Mouse (Mus musculus) kidney, postnatal 0 days (tissue): ENCODE data around the gene Plxna1. TPM values are rescaled to one million over a fixed set of nuclear protein-coding genes. Genes with fewer than 3 reads are reported as not detected.

Experiments
- ATAC-seq: fragments of 200-750 bp; cut with Nextera tagmentation; replicated peaks from 2 replicates; pipeline ENCODE4 v1.8.0; 2017; ENCODE audit warnings: low read depth, moderate number of reproducible peaks, moderate TSS enrichment, moderate library complexity; ENCODE audit not compliant: low FRiP score
- DNase-seq: peaks from one replicate; pipeline ENCODE4 v3.0.0-alpha.2; 2016; ENCODE audit warnings: low spot score
- H3K27ac ChIP-seq: fragments of 300-500 bp; sonication (generic); 2 replicates; pipeline ENCODE4 v1.5.1; 2014; ENCODE audit warnings: mild to moderate bottlenecking
- H3K27me3 ChIP-seq: fragments of 300-500 bp; sonication (generic); 2 replicates; pipeline ENCODE4 v1.6.1; 2014; ENCODE audit warnings: low read length, mixed read lengths; ENCODE audit not compliant: insufficient read depth
- H3K36me3 ChIP-seq: fragments of 300-500 bp; sonication (generic); 2 replicates; pipeline ENCODE4 v1.6.1; 2014; ENCODE audit warnings: low read length, mixed read lengths; ENCODE audit not compliant: insufficient read depth
- H3K4me1 ChIP-seq: fragments of 300-500 bp; sonication (generic); replicated peaks from 2 replicates; pipeline ENCODE4 v1.6.1; 2014; ENCODE audit warnings: antibody characterized with exemption, low read length, mixed read lengths; ENCODE audit not compliant: insufficient read depth
- H3K4me2 ChIP-seq: fragments of 300-500 bp; sonication (generic); 2 replicates; pipeline ENCODE4 v1.6.1; 2014; ENCODE audit warnings: mild to moderate bottlenecking, low read length, moderate library complexity, mixed read lengths
- H3K4me3 ChIP-seq: fragments of 300-500 bp; sonication (generic); replicated peaks from 2 replicates; pipeline ENCODE4 v1.5.1; 2014; ENCODE audit warnings: low read depth, low read length
- H3K9ac ChIP-seq: fragments of 300-500 bp; sonication (generic); 2 replicates; pipeline ENCODE4 v1.6.1; 2014; ENCODE audit warnings: low read depth, low read length
- H3K9me3 ChIP-seq: fragments of 300-500 bp; sonication (generic); replicated peaks from 2 replicates; pipeline ENCODE4 v1.6.1; 2016; ENCODE audit warnings: low read length, inconsistent platforms, mixed read lengths
- CTCF ChIP-seq: IDR thresholded peaks from 2 replicates; pipeline ENCODE4 v1.5.1; 2016; ENCODE audit warnings: antibody characterized with exemption, low read depth, mild to moderate bottlenecking, moderate library complexity
- WGBS: fragments of 180-500 bp; shearing (Covaris S2); extraction: QIAGEN DNeasy Blood & Tissue Kit; methylation state at CpG from one replicate; pipeline ENCODE4 v1.1.7; 2014; 5-methylcytosine and 5-hydroxymethylcytosine counted together
- polyA plus RNA-seq: library from polyadenylated mRNA; unstranded; fragments of >200 nt; fragmentation: Nextera tagmentation; extraction: Ambion mirVana; gene quantifications from 2 replicates; pipeline ENCODE4 v1.2.1, GENCODE M21; 2015

The Plxna1 gene
- 16.9 and 17.8 TPM in 2 replicates for polyA plus RNA-seq

GRCm38 (mm10) chr6:89362281-89363106, at the start of gene Plxna1:
Gene Plxna1, minus strand, starts transcription at chr6:89362620.
- Histone ChIP-seq H3K9ac (peak within 1 kb of the TSS; percentile 96), H3K4me1 (peaks cover 24% of the 10 kb centered on the region), H3K36me3 (peaks cover under 1% of the 10 kb centered on the region; the same call in 1 of the 2 replicates), H3K9me3 (no peaks in the 10 kb centered on the region), H3K27ac (peak within 1 kb of the TSS; percentile 74), H3K27me3 (no peaks in the 10 kb centered on the region), H3K4me2 (peak within 1 kb of the TSS; percentile 90), H3K4me3 (peak within 1 kb of the TSS; percentile 96)
- ATAC-seq, result peak; percentile 84
- peak; percentile 54; the same call in 1 of the 2 replicates for TF ChIP-seq CTCF
- peak; percentile 77 for DNase-seq
- 1% methylated on average over 96 of the region's 110 CpGs for WGBS

- no peaks in the 10 kb centered on the region for H3K27me3 ChIP-seq
- no peaks in the 10 kb centered on the region for H3K4me1 ChIP-seq
- no peak overlapping the region for H3K4me2 ChIP-seq
- no peak overlapping the region for H3K4me3 ChIP-seq
- DNase-seq (no peak), ATAC-seq (no peak)
- no peak overlapping the region for H3K9ac ChIP-seq
- no peaks in the 10 kb centered on the region for H3K36me3 ChIP-seq
- no peak overlapping the region for H3K27ac ChIP-seq
- no peaks in the 10 kb centered on the region for H3K9me3 ChIP-seq
- 87% methylated on average over 1 of the region's 1 CpGs for WGBS
- TF ChIP-seq CTCF, result no peak
These were observed 46.6 kb upstream of the Plxna1 start for GRCm38 (mm10) chr6:89409041-89409440.

GRCm38 (mm10) chr6:89408259-89408658, 45.8 kb upstream of the Plxna1 start:
- TF ChIP-seq CTCF, result no peak
- H3K4me2 ChIP-seq, result no peak overlapping the region
- no peaks in the 10 kb centered on the region for H3K27me3 ChIP-seq
- no peaks in the 10 kb centered on the region for H3K36me3 ChIP-seq
- no peak overlapping the region for H3K27ac ChIP-seq
- H3K9me3 ChIP-seq, result no peaks in the 10 kb centered on the region
- H3K4me3 ChIP-seq, result no peak overlapping the region
- no peak for DNase-seq
- ATAC-seq, result no peak
- no peaks in the 10 kb centered on the region for H3K4me1 ChIP-seq
- no peak overlapping the region for H3K9ac ChIP-seq
- 55% methylated on average over 5 of the region's 5 CpGs for WGBS

- ATAC-seq, result no peak
- Histone ChIP-seq H3K4me2 (no peak overlapping the region), H3K27ac (no peak overlapping the region), H3K9me3 (no peaks in the 10 kb centered on the region), H3K4me1 (no peaks in the 10 kb centered on the region), H3K27me3 (no peaks in the 10 kb centered on the region), H3K4me3 (no peak overlapping the region), H3K36me3 (no peaks in the 10 kb centered on the region), H3K9ac (no peak overlapping the region)
- 92% methylated on average over 3 of the region's 3 CpGs for WGBS
- DNase-seq, result no peak
- no peak for TF ChIP-seq CTCF
These were observed 44.9 kb upstream of the Plxna1 start for GRCm38 (mm10) chr6:89407247-89407889.

- Histone ChIP-seq H3K36me3 (no peaks in the 10 kb centered on the region), H3K4me1 (no peaks in the 10 kb centered on the region), H3K27me3 (no peaks in the 10 kb centered on the region), H3K4me3 (no peak overlapping the region), H3K4me2 (no peak overlapping the region), H3K27ac (no peak overlapping the region), H3K9me3 (no peaks in the 10 kb centered on the region), H3K9ac (no peak overlapping the region)
- DNase-seq (no peak), ATAC-seq (no peak)
- no peak for TF ChIP-seq CTCF
- WGBS, result 75% methylated on average over 2 of the region's 2 CpGs
These were observed 42.5 kb upstream of the Plxna1 start for GRCm38 (mm10) chr6:89404964-89405363.

- ATAC-seq (no peak), DNase-seq (peak; percentile 52)
- WGBS, result 58% methylated on average over 2 of the region's 2 CpGs
- Histone ChIP-seq H3K4me3 (no peak overlapping the region), H3K36me3 (no peaks in the 10 kb centered on the region), H3K27me3 (no peaks in the 10 kb centered on the region), H3K4me2 (no peak overlapping the region), H3K9ac (no peak overlapping the region), H3K4me1 (no peaks in the 10 kb centered on the region), H3K9me3 (no peaks in the 10 kb centered on the region), H3K27ac (no peak overlapping the region)
- TF ChIP-seq CTCF, result no peak
These were observed 41.1 kb upstream of the Plxna1 start for GRCm38 (mm10) chr6:89403257-89404225.
